Mouse (Mus musculus): ENCODE results near the gene Cdk10. TPM values are rescaled to one million over a fixed set of nuclear protein-coding genes. Genes with fewer than 3 reads are reported as not detected.

Cdk10 gene
- polyA plus RNA-seq (2012): 93.0 and 94.8 TPM in 2 replicates

DNA sequence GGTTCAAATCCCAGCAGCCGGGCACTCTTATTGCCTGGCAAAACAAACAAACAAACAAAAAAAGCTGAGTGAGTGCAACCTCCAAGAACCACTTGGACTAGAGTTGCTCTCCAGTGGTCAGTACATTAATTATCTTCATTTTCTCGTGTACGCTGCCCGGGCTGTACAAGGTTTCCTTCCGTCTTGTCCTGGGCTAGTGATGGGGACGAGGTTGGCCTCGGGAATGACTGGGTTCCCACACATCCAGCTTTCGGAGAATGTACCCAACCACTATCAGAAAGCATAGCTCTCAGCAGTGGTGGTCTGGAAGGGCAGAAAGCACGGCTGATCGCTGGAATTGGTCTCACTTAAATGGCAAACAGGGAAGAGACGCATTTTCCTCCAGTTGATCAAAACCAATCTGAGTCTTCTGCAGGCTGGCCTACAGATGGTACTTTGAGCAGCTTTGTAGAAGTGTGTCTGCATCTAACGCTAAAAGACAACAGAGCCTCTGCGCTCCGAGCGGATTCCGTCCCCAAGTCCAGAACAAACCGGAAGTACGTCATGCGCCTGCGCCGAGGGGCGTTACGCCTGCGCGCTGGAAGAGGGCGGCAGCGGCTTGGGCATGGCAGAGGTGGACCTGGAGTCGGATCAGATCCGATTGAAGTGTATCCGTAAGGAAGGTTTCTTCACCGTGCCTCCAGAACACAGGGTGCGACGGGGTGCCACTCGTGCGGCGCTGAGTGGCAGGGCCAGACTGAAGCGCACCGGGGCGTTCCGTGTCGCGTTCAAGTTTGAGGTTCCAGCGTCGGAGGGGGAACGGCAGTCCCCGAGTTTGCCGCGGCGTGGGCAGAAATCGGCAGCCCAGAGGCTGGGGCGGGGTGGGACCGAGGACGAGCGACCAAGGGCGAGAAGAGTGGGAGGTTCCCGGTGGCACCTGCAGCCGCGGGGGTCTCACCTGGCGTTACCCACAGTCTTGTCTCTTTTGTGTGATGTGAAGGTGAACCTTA lies at the start of gene Cdk10:
TSS of gene Cdk10 (plus strand) at position 565 of the 989 bp plus-strand sequence.

GRCm38 (mm10) chr8:123185566-123186409 lies 38.9 kb upstream of the Cdk10 start, which contains the start of gene Dpep1:
Gene Dpep1, plus strand, starts transcription at chr8:123186242.

GRCm38 (mm10) chr8:123212321-123213117 lies 12.1 kb upstream of the Cdk10 start, which contains the start of the genes Chmp1a and Spata33:
Gene Chmp1a, minus strand, starts transcription at chr8:123212763.
Gene Spata33, plus strand, starts transcription at chr8:123212832.

GRCm38 (mm10) chr8:123235520-123236497 lies 11.2 kb downstream of the Cdk10 start, which contains the start of gene Spata2l:
Gene Spata2l, minus strand, starts transcription at chr8:123236233.

DNA sequence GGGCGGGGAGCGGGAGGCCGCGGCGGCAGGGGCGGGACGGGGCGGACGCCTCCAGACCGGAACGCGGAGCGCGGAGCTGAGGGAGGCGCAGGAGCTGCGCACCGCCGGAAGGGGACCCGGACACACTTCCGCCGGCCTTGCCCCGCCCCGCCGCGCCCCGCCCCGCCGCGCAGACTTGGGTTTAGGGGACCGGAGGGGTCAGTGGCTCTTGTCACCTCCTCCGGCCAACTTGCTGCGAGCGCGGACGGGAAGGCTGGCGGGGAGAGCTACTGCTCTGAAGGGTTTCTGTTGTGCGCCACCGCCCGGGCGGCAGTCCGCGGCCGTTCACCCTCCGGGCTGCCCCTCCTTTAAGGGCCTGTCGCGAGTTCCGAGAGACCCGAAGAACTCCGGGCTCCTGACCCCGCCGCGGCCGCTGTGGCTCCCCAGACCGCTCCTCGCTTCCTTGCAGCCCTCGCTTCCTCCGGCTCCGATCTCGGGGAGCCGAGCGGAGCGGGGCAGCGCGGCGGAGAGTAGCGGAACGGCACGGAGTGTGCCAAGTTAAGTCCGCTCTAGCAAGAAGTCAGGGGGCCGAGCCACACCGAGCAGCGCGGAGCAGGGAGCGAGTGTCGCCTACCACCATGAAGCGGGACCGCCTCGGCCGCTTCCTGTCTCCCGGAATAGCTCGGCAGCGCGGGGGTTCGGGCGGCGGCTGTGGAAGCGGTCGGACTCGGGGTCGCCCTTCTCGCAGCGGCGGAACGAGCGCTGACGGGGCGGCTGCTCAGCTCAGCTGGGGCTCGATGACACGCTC lies 29.6 kb downstream of the Cdk10 start, which contains the start of the genes Zfp276 and Vps9d1:
TSS of gene Zfp276 (plus strand) at position 97 of the 787 bp plus-strand sequence.
TSS of gene Vps9d1 (minus strand) at position 250 of the 787 bp plus-strand sequence.

Other genes starting within 250 kb of the Cdk10 start
- 93.5 and 120 TPM in 2 replicates for gene Ankrd11, start 182.6 kb upstream of the Cdk10 start, polyA plus RNA-seq (2012)
- gene Spg7, start 161.9 kb upstream of the Cdk10 start, polyA plus RNA-seq (2012): 26.7 and 33.2 TPM in 2 replicates
- 4,017 and 4,573 TPM in 2 replicates for gene Rpl13, start 122.5 kb upstream of the Cdk10 start, polyA plus RNA-seq (2012)
- 0.48 and 1.4 TPM in 2 replicates for gene Cpne7, start 107.5 kb upstream of the Cdk10 start, polyA plus RNA-seq (2012)
- 0.02 TPM in 1 of 2 replicates, not detected in the other for gene Sult5a1, start 66.5 kb upstream of the Cdk10 start, polyA plus RNA-seq (2012)
- gene Dpep1, start 38.6 kb upstream of the Cdk10 start, polyA plus RNA-seq (2012): not detected in 2 replicates
- 26.0 and 28.9 TPM in 2 replicates for gene Chmp1a, start 12.1 kb upstream of the Cdk10 start, polyA plus RNA-seq (2012)
- 0.06 and 0.10 TPM in 2 replicates for gene Spata33, start 12.0 kb upstream of the Cdk10 start, polyA plus RNA-seq (2012)
- 6.7 and 7.1 TPM in 2 replicates for gene Spata2l, start 11.4 kb downstream of the Cdk10 start, polyA plus RNA-seq (2012)
- 13.0 and 15.7 TPM in 2 replicates for gene Zfp276, start 29.4 kb downstream of the Cdk10 start, polyA plus RNA-seq (2012)
- gene Vps9d1, start 29.5 kb downstream of the Cdk10 start, polyA plus RNA-seq (2012): 138 and 145 TPM in 2 replicates
- gene Fanca, start 93.7 kb downstream of the Cdk10 start, polyA plus RNA-seq (2012): 62.6 and 69.9 TPM in 2 replicates
- 2.1 and 3.8 TPM in 2 replicates for gene Spire2, start 107.9 kb downstream of the Cdk10 start, polyA plus RNA-seq (2012)
- gene Tcf25, start 148.9 kb downstream of the Cdk10 start, polyA plus RNA-seq (2012): 86.9 and 109 TPM in 2 replicates
- 0.02 and 0.04 TPM in 2 replicates for gene Mc1r, start 182.3 kb downstream of the Cdk10 start, polyA plus RNA-seq (2012)
- 1.2 and 1.6 TPM in 2 replicates for gene Tubb3, start 186.6 kb downstream of the Cdk10 start, polyA plus RNA-seq (2012)
- gene Def8, start 198.7 kb downstream of the Cdk10 start, polyA plus RNA-seq (2012): 35.5 and 36.3 TPM in 2 replicates

Measured in megakaryocyte-erythroid progenitor cell, adult 5 weeks (primary cell).